Mouse (Mus musculus) cerebellum, adult 11-12 months (tissue): ENCODE results near the gene Kremen1.

ENCODE experiments used
- DNase-seq: peaks from one replicate; pipeline ENCODE4 v3.0.0; 2022

Kremen1 gene

DNA sequence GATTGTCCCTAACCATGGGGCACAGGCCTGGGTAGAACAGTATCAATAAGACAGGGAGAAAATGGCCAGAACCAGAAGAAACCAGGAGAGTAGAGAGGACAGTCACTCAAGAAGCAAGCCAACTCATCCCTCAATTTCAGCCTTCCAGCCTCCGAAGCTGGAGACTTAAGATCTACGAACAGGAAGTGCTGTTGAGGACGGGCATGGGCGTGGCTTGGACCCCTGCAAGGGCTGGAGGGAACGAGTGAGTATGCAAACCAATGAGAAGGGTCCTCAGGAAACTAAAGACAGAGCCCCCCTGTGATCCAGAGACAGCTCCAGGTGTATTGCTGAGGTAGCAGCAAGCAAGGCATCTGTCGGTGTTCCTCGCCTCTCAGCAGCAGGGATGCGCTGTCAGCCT, 97.0 kb downstream of the Kremen1 start:
- no peak for DNase-seq

GRCm38 (mm10) chr11:5163421-5163820, 97.9 kb downstream of the Kremen1 start:
- no peak for DNase-seq

- no peak for DNase-seq
These were observed 100.5 kb downstream of the Kremen1 start for GRCm38 (mm10) chr11:5160722-5161485.

- no peak for DNase-seq
These were observed 103.3 kb downstream of the Kremen1 start for GRCm38 (mm10) chr11:5158056-5158455.

DNA sequence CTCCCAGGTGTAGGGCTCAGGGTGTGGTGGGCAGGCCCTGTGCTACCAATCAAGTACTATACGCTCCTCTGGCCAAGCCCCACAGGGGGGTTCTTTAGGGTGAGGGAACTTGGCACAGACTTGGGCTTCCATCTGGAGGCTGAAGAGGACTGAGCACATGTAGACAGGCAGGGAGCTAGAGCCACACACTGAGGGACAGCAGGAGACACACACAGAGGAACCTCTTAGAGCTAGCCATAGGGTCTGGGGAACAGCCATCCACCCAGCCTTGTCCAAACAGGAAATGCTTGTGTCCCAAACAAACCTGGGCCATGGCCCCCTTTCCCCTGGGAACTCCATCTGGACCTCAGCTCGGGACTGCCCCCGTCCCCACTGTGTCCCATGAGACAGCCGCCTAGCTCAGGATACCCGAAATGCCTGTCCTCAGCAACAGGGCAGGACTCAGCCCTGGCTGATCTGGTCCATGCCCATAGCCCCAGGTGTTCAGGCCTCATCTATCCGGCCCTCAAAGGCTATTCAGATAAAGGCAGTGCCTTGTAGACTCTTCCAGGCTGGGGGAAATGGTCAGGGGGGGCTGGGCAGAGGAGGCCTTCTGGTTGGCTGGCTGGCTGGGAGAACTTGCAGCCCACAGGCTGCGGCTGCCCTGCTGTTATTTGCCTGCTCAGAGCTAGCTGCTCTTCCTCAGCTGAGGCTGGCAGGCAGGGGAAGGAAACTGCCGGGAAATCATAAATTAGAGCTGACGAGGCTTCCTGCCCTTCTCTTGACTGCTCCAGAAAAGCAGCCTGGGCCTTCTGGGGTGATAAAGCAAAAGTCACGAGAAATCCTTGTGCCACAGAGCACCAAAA, 106.2 kb downstream of the Kremen1 start:
- DNase-seq: peak; percentile 80

GRCm38 (mm10) chr11:5151680-5152337, 109.5 kb downstream of the Kremen1 start, which contains the start of gene Emid1:
Gene Emid1, minus strand, starts transcription at chr11:5152257.
- DNase-seq: no peak

- no peak for DNase-seq
These were observed 110.1 kb downstream of the Kremen1 start for GRCm38 (mm10) chr11:5151247-5151630.

DNA sequence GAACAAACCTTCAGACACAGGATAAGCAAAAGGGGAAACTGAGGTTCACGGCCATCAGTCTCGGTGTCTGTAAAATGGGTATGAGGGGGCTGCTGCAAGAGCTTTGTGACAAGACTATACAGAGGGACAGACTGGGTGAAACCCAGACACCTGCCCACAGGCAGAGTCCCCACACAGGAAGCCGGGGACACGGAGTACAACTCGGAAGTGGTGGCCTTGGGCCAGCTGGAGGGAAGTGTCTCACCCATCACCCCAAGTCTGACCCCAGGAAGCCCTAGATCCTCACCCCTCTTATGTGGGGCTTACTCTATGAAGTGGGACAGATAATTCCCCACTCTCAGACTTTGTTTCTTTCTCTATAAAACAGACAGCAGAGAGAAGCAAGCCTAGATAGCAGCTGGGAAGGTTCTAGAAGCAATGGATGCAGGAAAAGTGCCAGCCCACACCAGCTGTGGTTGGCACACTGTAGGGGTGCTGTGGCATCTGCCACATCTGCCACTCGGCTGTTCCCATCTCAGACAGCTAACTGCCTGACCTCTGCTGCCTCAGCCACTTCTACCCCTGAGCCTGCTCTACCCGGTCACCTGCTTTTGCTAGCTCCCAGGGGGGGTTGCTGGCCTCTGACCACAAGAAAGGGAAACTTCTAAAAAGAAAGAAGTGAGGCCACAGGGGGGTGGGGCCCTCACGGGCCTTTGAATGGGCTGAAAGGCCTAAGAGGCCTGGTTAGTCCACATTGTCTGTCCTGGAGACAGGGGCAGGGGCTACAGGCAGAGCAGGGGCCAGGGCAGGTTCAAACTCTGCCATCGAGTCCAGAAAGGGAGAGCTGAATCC, 110.7 kb downstream of the Kremen1 start:
- DNase-seq: no peak

DNA sequence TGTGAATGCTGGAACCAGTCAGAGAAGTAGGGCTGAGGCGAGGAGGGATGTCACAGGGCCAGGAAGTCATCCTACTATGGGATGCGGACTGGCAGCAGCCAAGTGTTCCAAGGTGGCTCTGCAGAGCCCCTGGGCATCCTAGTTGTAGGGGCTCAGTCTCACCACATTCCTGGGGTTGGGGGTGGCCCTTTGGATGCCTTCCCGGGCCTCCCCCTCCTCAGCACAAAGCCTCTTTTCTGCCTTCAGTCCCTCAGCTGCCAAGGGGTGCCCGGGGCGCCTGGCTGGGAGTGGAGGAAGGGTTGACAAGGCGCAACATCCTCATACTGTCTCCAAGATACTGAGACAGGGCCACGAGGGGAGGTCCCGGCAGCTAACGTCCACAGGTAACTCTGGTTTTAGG, 111.4 kb downstream of the Kremen1 start:
- no peak for DNase-seq

GRCm38 (mm10) chr11:5149249-5149648, 112.1 kb downstream of the Kremen1 start:
- DNase-seq: no peak

DNA sequence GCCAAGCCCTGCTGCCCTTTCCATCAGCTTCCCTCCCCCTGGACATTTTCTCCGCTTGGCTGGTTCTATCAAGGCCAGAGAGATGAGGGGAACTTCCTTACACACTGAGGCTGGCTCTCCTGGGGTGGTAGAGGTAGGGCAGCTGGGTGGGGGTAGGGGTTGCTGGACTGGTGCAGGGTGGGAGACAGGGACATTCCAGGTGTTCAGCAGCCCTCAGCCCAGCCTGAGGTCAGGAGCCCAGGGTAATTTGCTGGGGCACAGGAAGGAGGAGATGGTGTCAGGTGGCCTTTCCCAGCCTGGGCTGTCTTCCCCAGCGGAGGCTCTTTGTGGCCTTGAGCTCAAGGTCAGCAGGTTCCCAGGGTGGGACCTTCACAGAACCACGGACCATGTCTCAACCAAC, 115.8 kb downstream of the Kremen1 start:
- DNase-seq: no peak

GRCm38 (mm10) chr11:5141965-5142364, 119.4 kb downstream of the Kremen1 start:
- DNase-seq: no peak
